Mouse (Mus musculus) ES-E14 (cell line): ENCODE data around the gene Prss36.

Experiments
- CHD2 ChIP-seq: IDR thresholded peaks from 2 replicates; pipeline ENCODE4 v1.6.1; 2014; ENCODE audit warnings: mild to moderate bottlenecking, low read depth, low read length, inconsistent platforms
- MAFK ChIP-seq: IDR thresholded peaks from 2 replicates; pipeline ENCODE4 v1.6.1; 2014; ENCODE audit warnings: mild to moderate bottlenecking, low read depth, low read length, inconsistent platforms; ENCODE audit not compliant: insufficient read depth

GRCm38 (mm10) chr7:127921516-127921915 is 25.0 kb downstream of the Prss36 start:
- TF ChIP-seq CHD2 (no peak), MAFK (no peak)
